Mouse (Mus musculus): ENCODE results near the gene Zfp275. TPM values are rescaled to one million over a fixed set of nuclear protein-coding genes. Genes with fewer than 3 reads are reported as not detected.
"Not testable (repeated sequence)": the region's sequence is repeated elsewhere in the genome, so short reads cannot be mapped to it uniquely, and the experiment has no call there.

The Zfp275 gene
- 2.2 and 2.5 TPM in 2 replicates for polyA plus RNA-seq (2015; fragmentation: Nextera tagmentation; extraction: Ambion mirVana)

GRCm38 (mm10) chrX:73342483-73342895 lies at the start of gene Zfp275:
Gene Zfp275 (plus strand): TSS chrX:73342621.
- peak within 1 kb of the TSS; percentile 68 for H3K4me2 ChIP-seq
- no peaks in the 10 kb centered on the region for H3K36me3 ChIP-seq (replicated peaks)
- ATAC-seq (ENCODE audit: insufficient read depth): peak; percentile 89
- WGBS (ENCODE audit: insufficient replicate concordance): 14% methylated on average over 37 of the region's 37 CpGs
- H3K9me3 ChIP-seq (replicated peaks): no peaks in the 10 kb centered on the region
- H3K4me1 ChIP-seq (replicated peaks): peaks cover 14% of the 10 kb centered on the region
- H3K4me3 ChIP-seq (replicated peaks): peak within 1 kb of the TSS; percentile 61
- no peak within 1 kb of the TSS for H3K27ac ChIP-seq (replicated peaks)
- H3K27me3 ChIP-seq: no peaks in the 10 kb centered on the region
- peak within 1 kb of the TSS; percentile 54 for H3K9ac ChIP-seq

- not testable (repeated sequence) for ATAC-seq (ENCODE audit: insufficient read depth); H3K27ac ChIP-seq (replicated peaks); H3K27me3 ChIP-seq; H3K4me1 ChIP-seq (replicated peaks); H3K36me3 ChIP-seq (replicated peaks); H3K4me2 ChIP-seq; H3K4me3 ChIP-seq (replicated peaks); H3K9me3 ChIP-seq (replicated peaks); H3K9ac ChIP-seq
- 84% methylated on average over 15 of the region's 17 CpGs for WGBS (ENCODE audit: insufficient replicate concordance)
Measured at GRCm38 (mm10) chrX:73292876-73293275, 49.5 kb upstream of the Zfp275 start, which contains the start of the genes Xlr5a and Xlr5c. Gene Xlr5a (minus strand): TSS chrX:73292976. Gene Xlr5c (minus strand): TSS chrX:73292976.

- not testable (repeated sequence) for H3K36me3 ChIP-seq (replicated peaks); H3K9ac ChIP-seq; H3K9me3 ChIP-seq (replicated peaks); H3K4me2 ChIP-seq; ATAC-seq (ENCODE audit: insufficient read depth); H3K4me1 ChIP-seq (replicated peaks); H3K27ac ChIP-seq (replicated peaks); H3K27me3 ChIP-seq; H3K4me3 ChIP-seq (replicated peaks)
- 54% methylated on average over 7 of the region's 10 CpGs for WGBS (ENCODE audit: insufficient replicate concordance)
Measured at GRCm38 (mm10) chrX:73295745-73296144, 46.7 kb upstream of the Zfp275 start.

GRCm38 (mm10) chrX:73312522-73312921 lies 29.9 kb upstream of the Zfp275 start:
- no peaks in the 10 kb centered on the region for H3K27me3 ChIP-seq
- no peak overlapping the region for H3K9ac ChIP-seq
- H3K4me2 ChIP-seq: no peak overlapping the region
- no peaks in the 10 kb centered on the region for H3K9me3 ChIP-seq (replicated peaks)
- no peak overlapping the region for H3K27ac ChIP-seq (replicated peaks)
- no peaks in the 10 kb centered on the region for H3K4me1 ChIP-seq (replicated peaks)
- WGBS (ENCODE audit: insufficient replicate concordance): 24% methylated on average over 3 of the region's 3 CpGs
- no peak overlapping the region for H3K4me3 ChIP-seq (replicated peaks)
- no peaks in the 10 kb centered on the region for H3K36me3 ChIP-seq (replicated peaks)
- ATAC-seq (ENCODE audit: insufficient read depth): no peak

- no peak overlapping the region for H3K27ac ChIP-seq (replicated peaks)
- H3K4me2 ChIP-seq: no peak overlapping the region
- no peak for ATAC-seq (ENCODE audit: insufficient read depth)
- H3K9me3 ChIP-seq (replicated peaks): no peaks in the 10 kb centered on the region
- no peak overlapping the region for H3K4me3 ChIP-seq (replicated peaks)
- H3K4me1 ChIP-seq (replicated peaks): no peaks in the 10 kb centered on the region
- 52% methylated on average over 3 of the region's 3 CpGs for WGBS (ENCODE audit: insufficient replicate concordance)
- H3K9ac ChIP-seq: no peak overlapping the region
- H3K36me3 ChIP-seq (replicated peaks): no peaks in the 10 kb centered on the region
- no peaks in the 10 kb centered on the region for H3K27me3 ChIP-seq
Measured at GRCm38 (mm10) chrX:73321029-73321428, 21.4 kb upstream of the Zfp275 start.

GRCm38 (mm10) chrX:73327215-73327614 lies 15.2 kb upstream of the Zfp275 start:
- Histone ChIP-seq H3K4me1 (replicated peaks) (no peaks in the 10 kb centered on the region), H3K9me3 (replicated peaks) (no peaks in the 10 kb centered on the region), H3K36me3 (replicated peaks) (no peaks in the 10 kb centered on the region), H3K27ac (replicated peaks) (no peak overlapping the region), H3K4me3 (replicated peaks) (no peak overlapping the region), H3K27me3 (no peaks in the 10 kb centered on the region; the same call in 1 of the 2 replicates), H3K9ac (no peak overlapping the region), H3K4me2 (no peak overlapping the region)
- WGBS (ENCODE audit: insufficient replicate concordance): 48% methylated on average over 2 of the region's 2 CpGs
- ATAC-seq (ENCODE audit: insufficient read depth): no peak

GRCm38 (mm10) chrX:73333548-73333947 lies 8.9 kb upstream of the Zfp275 start:
- Histone ChIP-seq H3K27ac (replicated peaks) (no peak overlapping the region), H3K36me3 (replicated peaks) (no peaks in the 10 kb centered on the region), H3K4me3 (replicated peaks) (no peak overlapping the region), H3K4me2 (no peak overlapping the region), H3K9ac (no peak overlapping the region), H3K4me1 (replicated peaks) (no peaks in the 10 kb centered on the region), H3K9me3 (replicated peaks) (no peaks in the 10 kb centered on the region), H3K27me3 (peaks cover 4% of the 10 kb centered on the region)
- no peak for ATAC-seq (ENCODE audit: insufficient read depth)

GRCm38 (mm10) chrX:73336740-73337139 lies 5.7 kb upstream of the Zfp275 start, which contains the start of gene Gm45015:
Gene Gm45015 (minus strand): TSS chrX:73336840.
- Histone ChIP-seq H3K36me3 (replicated peaks) (no peaks in the 10 kb centered on the region), H3K4me3 (replicated peaks) (no peak within 1 kb of the TSS), H3K27ac (replicated peaks) (no peak within 1 kb of the TSS), H3K4me2 (no peak within 1 kb of the TSS), H3K9me3 (replicated peaks) (no peaks in the 10 kb centered on the region), H3K4me1 (replicated peaks) (no peaks in the 10 kb centered on the region), H3K9ac (no peak within 1 kb of the TSS), H3K27me3 (peaks cover 4% of the 10 kb centered on the region; the same call in 1 of the 2 replicates)
- ATAC-seq (ENCODE audit: insufficient read depth): no peak
- WGBS (ENCODE audit: insufficient replicate concordance): 65% methylated on average over 4 of the region's 4 CpGs

- H3K4me1 ChIP-seq (replicated peaks): peaks cover 14% of the 10 kb centered on the region
- H3K9ac ChIP-seq: no peak overlapping the region
- peaks cover 4% of the 10 kb centered on the region; the same call in 1 of the 2 replicates for H3K27me3 ChIP-seq
- no peak overlapping the region for H3K27ac ChIP-seq (replicated peaks)
- no peak for ATAC-seq (ENCODE audit: insufficient read depth)
- H3K9me3 ChIP-seq (replicated peaks): no peaks in the 10 kb centered on the region
- no peaks in the 10 kb centered on the region for H3K36me3 ChIP-seq (replicated peaks)
- no peak overlapping the region for H3K4me2 ChIP-seq
- 11% methylated on average over 1 of the region's 1 CpGs for WGBS (ENCODE audit: insufficient replicate concordance)
- no peak overlapping the region for H3K4me3 ChIP-seq (replicated peaks)
Measured at GRCm38 (mm10) chrX:73341473-73341872, 948 bp upstream of the Zfp275 start.

GRCm38 (mm10) chrX:73342068-73342467 lies 353 bp upstream of the Zfp275 start:
- ATAC-seq (ENCODE audit: insufficient read depth): no peak
- Histone ChIP-seq H3K9me3 (replicated peaks) (no peaks in the 10 kb centered on the region), H3K4me3 (replicated peaks) (no peak overlapping the region), H3K36me3 (replicated peaks) (no peaks in the 10 kb centered on the region), H3K27me3 (no peaks in the 10 kb centered on the region), H3K4me1 (replicated peaks) (peaks cover 14% of the 10 kb centered on the region), H3K27ac (replicated peaks) (no peak overlapping the region), H3K4me2 (peak overlapping the region; percentile 68), H3K9ac (no peak overlapping the region)
- 35% methylated on average over 3 of the region's 3 CpGs for WGBS (ENCODE audit: insufficient replicate concordance)

- Histone ChIP-seq H3K4me3 (replicated peaks) (peak overlapping the region; percentile 61), H3K4me2 (peak overlapping the region; percentile 68), H3K4me1 (replicated peaks) (peaks cover 14% of the 10 kb centered on the region), H3K9me3 (replicated peaks) (no peaks in the 10 kb centered on the region), H3K9ac (peak overlapping the region; percentile 54), H3K27ac (replicated peaks) (no peak overlapping the region), H3K36me3 (replicated peaks) (no peaks in the 10 kb centered on the region), H3K27me3 (no peaks in the 10 kb centered on the region)
- ATAC-seq (ENCODE audit: insufficient read depth): peak; percentile 34; the same call in 1 of the 2 replicates
- WGBS (ENCODE audit: insufficient replicate concordance): 15% methylated on average over 15 of the region's 15 CpGs
Measured at GRCm38 (mm10) chrX:73342941-73343735, 717 bp downstream of the Zfp275 start.
